Mouse (Mus musculus) cerebellum, postnatal 4 days (tissue): ENCODE measurements around the gene Ctcfl.

Source experiments
- DNase-seq, 2 experiments: peaks; one replicate each; pipeline ENCODE4 v3.0.0; 2022; ENCODE audit warnings: low spot score in 2 of 2, mixed read lengths in 1 of 2

The Ctcfl gene

DNA sequence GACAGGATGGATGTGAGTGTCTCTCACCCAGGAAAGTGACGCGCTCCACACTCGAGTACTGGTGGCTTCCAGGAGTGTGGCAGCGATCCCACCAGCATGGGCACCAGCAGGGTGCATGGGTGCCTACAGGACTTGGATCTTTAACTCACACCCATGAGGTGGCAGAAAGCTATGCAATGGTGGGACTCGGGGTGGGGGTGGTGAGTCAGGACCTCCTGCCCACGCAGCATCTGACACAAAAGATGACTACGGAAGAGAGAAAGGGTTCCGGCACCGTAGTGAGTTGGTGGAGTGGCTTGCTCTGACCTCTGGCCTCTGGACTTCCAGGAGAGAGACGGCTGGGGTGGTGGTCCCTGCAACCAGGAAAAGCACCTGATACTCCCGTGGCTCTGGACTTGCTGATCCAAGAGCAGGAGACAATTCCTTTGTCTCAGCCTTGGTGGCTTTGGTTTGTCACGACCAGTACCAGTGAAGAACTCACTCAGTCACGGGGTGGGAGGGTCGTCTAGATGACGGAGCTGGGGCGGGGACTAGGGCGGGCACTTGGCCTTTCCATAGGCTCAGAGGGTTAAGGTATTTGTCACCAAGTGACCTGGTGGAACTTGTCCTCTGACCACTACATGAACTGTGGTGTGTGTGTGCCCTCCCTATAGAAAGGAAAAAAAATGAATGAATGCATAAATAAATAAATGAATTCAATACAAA is 71.1 kb downstream of the Ctcfl start:
- no peak for DNase-seq

GRCm38 (mm10) chr2:173047471-173047870 is 71.9 kb downstream of the Ctcfl start:
- DNase-seq: no peak

GRCm38 (mm10) chr2:173046582-173047297 is 72.6 kb downstream of the Ctcfl start:
- no peak for DNase-seq

DNA sequence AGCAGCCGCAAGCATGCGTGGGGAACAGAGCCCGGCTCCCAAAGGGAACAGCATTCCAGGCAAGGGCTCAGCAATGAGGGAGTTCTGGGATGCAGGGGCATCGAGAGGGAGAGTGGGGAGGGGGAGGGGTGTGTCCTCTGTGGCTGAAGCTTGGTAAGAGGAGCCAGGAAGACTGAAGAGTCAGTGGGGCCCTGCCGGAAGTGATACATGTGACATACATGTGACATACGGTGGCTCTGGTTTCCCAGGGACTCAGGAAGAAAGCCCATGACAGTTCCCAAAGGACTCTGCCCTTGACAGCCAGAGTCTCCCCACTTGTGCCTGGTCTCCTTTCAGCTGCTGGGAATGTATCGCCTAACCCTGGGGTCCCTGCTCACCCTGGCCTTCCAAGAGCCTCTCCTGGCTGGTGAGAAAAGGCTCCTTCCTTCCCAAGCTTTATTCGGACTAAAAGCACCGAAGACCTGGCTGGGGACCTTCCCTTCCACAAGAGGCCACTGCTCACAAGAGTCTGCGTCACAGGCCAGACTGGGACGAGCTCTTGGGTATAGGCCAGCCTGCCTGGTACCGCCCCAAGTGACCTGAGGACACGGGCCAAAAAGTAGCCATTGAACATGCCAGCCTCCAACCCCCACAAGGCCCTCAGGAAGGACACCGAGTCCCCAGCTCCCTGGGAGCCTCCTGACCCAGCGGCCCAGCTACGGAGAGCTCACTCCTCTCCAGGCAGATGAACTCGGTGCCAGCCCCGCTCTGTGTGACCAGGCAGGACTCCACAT is 74.9 kb downstream of the Ctcfl start:
- DNase-seq: no peak
